Mouse (Mus musculus) spleen, adult 12 weeks (tissue): ENCODE data around the gene Zfp91.

Experiments
- DNase-seq: peaks from one replicate; pipeline ENCODE4 v3.0.0; 2022; ENCODE audit warnings: low spot score

The Zfp91 gene

GRCm38 (mm10) chr19:12795511-12796327, at the start of gene Zfp91, which contains the start of gene Lpxn:
Zfp91 (minus strand) TSS chr19:12796126.
Lpxn (plus strand) TSS chr19:12796193.
- peak; percentile 91 for DNase-seq

- DNase-seq, result no peak
Observed at GRCm38 (mm10) chr19:12838507-12838906, 42.6 kb upstream of the Zfp91 start.

- DNase-seq, result no peak
Observed at GRCm38 (mm10) chr19:12833625-12834024, 37.7 kb upstream of the Zfp91 start.

DNA sequence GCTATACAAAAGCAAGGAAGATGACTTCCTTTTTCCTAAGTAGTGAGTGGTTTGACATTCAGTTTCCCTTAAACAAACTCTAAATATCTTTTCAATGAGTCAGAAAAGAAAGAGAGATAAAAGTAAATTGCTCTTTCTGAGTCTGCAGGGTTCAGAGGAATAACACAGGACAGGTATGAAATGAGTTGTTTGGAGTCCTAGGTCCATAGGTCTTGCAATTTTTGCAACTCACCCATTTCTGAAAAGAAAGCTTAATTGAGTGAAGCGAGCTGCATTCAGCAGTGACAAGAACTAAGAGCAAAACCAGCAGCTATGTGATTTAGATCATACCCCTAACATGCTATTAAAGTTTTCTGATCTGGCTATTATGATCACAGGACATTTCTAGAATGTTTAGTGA, 35.6 kb upstream of the Zfp91 start:
- DNase-seq, result no peak

GRCm38 (mm10) chr19:12830823-12831430, 35.0 kb upstream of the Zfp91 start:
- DNase-seq, result no peak

GRCm38 (mm10) chr19:12824549-12824948, 28.6 kb upstream of the Zfp91 start:
- no peak for DNase-seq

DNA sequence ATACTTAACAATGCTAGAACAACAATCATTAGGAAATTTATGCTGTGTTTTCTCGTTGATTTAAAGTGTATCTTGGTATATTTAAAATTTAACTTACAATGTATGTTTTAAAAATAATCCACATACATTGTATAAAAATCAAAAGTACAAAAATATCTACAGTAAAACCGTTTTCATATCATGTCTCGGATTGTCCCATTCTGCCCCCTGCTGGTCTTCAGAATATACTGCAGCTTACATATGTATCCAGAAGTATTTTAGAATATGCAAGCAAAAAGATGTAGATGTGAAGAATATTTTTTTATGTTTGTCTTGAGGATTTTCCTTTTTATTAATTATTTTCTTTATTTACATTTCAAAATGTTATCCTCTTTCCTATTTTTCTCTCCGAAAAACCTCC, 24.5 kb upstream of the Zfp91 start:
- DNase-seq, result no peak

- DNase-seq, result no peak
Observed at GRCm38 (mm10) chr19:12818507-12818906, 22.6 kb upstream of the Zfp91 start.

- no peak for DNase-seq
Observed at GRCm38 (mm10) chr19:12813883-12814282, 18.0 kb upstream of the Zfp91 start.

GRCm38 (mm10) chr19:12812644-12813364, 16.9 kb upstream of the Zfp91 start:
- DNase-seq, result no peak

- no peak for DNase-seq
Observed at GRCm38 (mm10) chr19:12806214-12806613, 10.3 kb upstream of the Zfp91 start.

GRCm38 (mm10) chr19:12805730-12806129, 9.8 kb upstream of the Zfp91 start:
- DNase-seq, result no peak

- DNase-seq, result no peak
Observed at GRCm38 (mm10) chr19:12804237-12804636, 8.3 kb upstream of the Zfp91 start.

DNA sequence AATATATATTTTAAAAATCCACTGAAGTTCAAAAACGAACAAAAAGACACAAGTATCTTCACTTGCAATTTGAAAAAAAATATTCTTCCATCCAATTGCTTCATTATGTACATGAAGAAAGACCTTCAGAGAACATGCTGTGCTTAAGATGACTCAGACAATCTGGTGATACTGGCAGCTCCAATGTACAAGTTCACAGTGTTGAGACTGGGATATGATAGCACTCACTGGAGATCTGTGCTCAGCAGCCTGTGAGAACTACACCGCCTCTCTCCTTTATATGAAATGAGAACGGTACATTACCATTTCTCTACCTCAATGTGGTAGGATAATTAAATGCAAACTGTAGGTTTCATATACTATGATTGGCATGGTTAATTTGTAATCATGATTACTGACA, 6.9 kb upstream of the Zfp91 start:
- no peak for DNase-seq

DNA sequence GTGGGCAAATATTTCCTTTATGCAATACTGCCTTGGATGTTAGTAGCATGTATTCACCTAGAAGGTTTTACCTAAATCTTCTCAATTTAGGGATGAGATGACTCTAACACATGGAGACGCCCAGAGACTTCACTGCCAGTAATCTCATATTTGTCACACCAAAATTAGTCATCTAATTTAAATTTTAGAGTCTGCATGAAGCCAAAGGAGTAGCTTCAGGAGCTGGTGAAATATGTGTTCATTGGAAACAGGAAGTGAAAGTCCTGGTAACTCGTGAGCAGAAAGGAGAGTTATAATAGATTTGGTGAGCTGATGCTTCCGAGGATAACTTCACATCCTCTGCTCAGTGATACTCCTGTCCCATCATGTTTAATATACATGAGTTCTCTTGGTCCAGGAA, 5.1 kb upstream of the Zfp91 start:
- no peak for DNase-seq

DNA sequence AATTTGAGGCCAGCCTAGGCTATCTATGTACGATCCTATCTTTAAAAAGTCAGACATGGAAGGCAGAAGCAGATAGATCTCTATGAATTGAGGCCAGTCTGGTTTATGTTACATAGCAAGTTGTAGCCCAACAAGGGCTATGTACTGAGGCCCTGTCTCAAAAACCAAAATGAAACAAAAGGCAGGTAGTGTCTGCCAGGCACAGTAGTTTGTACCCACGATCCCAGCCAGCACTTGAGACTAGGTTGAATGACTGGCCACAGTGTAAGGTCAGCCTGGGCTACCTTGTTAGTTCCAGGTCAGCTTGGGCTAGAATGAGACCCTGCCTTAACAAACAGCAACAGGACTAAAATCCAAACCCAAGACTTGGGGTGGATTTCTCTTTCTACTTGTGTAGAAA, 4.7 kb upstream of the Zfp91 start:
- no peak for DNase-seq

- DNase-seq, result no peak
Observed at GRCm38 (mm10) chr19:12799081-12799480, 3.2 kb upstream of the Zfp91 start.

GRCm38 (mm10) chr19:12798404-12798803, 2.5 kb upstream of the Zfp91 start:
- DNase-seq, result peak; percentile 19

GRCm38 (mm10) chr19:12797071-12797470, 1.1 kb upstream of the Zfp91 start:
- no peak for DNase-seq

GRCm38 (mm10) chr19:12796328-12796931, 504 bp upstream of the Zfp91 start:
- peak; percentile 67 for DNase-seq

GRCm38 (mm10) chr19:12795110-12795509, 816 bp downstream of the Zfp91 start:
- DNase-seq, result no peak
